Mouse (Mus musculus) brain, adult 2 months (tissue): ENCODE measurements around the gene Brinp2.

Experiments used
- DNase-seq: peaks from one replicate; pipeline ENCODE4 v3.0.0; 2011; ENCODE audit warnings: low read depth, low spot score

Brinp2 gene

GRCm38 (mm10) chr1:158227239-158227638 is 128.9 kb downstream of the Brinp2 start:
- DNase-seq: no peak

- no peak for DNase-seq
These were observed 129.4 kb downstream of the Brinp2 start for GRCm38 (mm10) chr1:158226689-158227088.

- DNase-seq: no peak
These were observed 135.1 kb downstream of the Brinp2 start for GRCm38 (mm10) chr1:158221048-158221447.

- DNase-seq: no peak
These were observed 136.0 kb downstream of the Brinp2 start for GRCm38 (mm10) chr1:158220148-158220547.

- no peak for DNase-seq
These were observed 137.4 kb downstream of the Brinp2 start for GRCm38 (mm10) chr1:158218750-158219149.

GRCm38 (mm10) chr1:158218294-158218693 is 137.8 kb downstream of the Brinp2 start:
- no peak for DNase-seq

- no peak for DNase-seq
These were observed 140.5 kb downstream of the Brinp2 start for GRCm38 (mm10) chr1:158215581-158215980.

GRCm38 (mm10) chr1:158214743-158215142 is 141.4 kb downstream of the Brinp2 start:
- DNase-seq: peak; percentile 60

GRCm38 (mm10) chr1:158213736-158214135 is 142.4 kb downstream of the Brinp2 start:
- peak; percentile 29 for DNase-seq

GRCm38 (mm10) chr1:158207620-158208019 is 148.5 kb downstream of the Brinp2 start:
- DNase-seq: no peak

GRCm38 (mm10) chr1:158202932-158203331 is 153.2 kb downstream of the Brinp2 start:
- DNase-seq: no peak
